Mouse (Mus musculus): ENCODE data around the gene Tox2.

DNA sequence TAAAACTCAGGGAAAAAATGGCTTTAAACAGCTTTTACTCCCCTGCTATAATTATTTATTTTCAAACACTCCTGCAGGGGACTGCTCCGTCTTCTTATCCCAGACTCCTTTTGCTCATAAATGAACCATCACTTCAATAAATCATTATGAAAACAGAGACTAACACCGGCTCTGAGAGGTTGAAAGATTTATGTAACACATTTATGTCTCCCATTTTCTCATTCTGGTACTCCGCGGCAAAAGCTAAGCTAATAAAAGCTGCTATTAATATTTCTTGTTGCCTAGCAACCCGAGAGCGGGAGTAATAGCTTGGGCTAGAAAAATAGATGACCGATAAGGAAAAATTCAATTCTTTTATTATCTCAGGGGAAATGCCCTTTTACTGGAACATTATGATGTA lies 81.9 kb downstream of the Tox2 start:
- no peak for TF ChIP-seq CTCF (IDR thresholded peaks at IDR 0.05; ENCODE audit: extremely low read depth, insufficient read depth, insufficient read length, insufficient replicate concordance)
- no peak for TF ChIP-seq POLR2A (IDR thresholded peaks at IDR 0.05; ENCODE audit: low read depth, low read length)
